Mouse (Mus musculus) kidney, adult 2 months (tissue): ENCODE results near the gene Meis1.

Experiments
- CTCF ChIP-seq: fragments of 200-500 bp; conservative IDR thresholded peaks from 2 replicates; pipeline ENCODE4 v1.5.1; 2011; ENCODE audit warnings: low read depth, mild to moderate bottlenecking, control low read depth, low read length, moderate library complexity, mixed read lengths; ENCODE audit not compliant: insufficient read depth, insufficient read length
- POLR2A ChIP-seq: fragments of 200-500 bp; IDR thresholded peaks from one replicate; pipeline ENCODE4 v1.6.1; 2011; ENCODE audit warnings: low read depth, low read length, control low read depth

DNA sequence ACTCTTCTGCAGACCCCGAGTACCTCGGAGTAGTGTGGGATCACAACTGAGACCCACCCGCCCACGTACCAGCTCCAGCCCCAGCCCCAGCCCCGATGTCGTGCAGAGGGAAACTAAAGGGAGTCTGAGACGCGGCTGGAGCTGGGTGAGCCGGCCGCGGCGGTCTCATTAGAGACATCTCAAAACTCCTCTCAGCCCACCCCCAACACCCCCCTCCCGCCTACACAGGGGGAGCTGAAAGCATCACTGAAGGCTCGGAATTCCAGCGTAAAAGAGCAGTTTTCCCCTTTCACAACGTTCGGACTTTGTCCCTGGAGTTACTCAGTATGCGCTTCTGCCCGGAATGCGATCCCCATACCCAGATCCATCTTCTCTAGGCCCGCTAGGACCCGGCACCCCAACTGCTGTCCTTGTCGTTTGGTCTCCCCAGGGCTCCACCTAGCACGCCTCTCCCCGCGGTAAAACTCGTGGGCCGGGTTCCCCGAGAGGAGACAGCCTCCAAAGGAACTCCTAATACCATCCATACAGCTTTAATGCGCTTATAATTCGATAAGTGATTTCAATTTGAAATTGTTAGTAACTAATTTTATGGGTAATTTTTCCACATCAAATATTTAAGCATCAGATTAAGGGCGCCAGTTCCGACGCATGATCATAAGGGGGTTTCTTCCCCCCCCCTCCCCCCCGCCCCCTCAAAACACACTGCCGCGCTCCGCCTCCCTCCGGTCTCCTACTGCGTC lies 141.7 kb downstream of the Meis1 start:
- TF ChIP-seq CTCF (no peak), POLR2A (no peak)
